Mouse (Mus musculus): Measurements from ENCODE around the gene Speer4f2. TPM values are rescaled to one million over a fixed set of nuclear protein-coding genes. Genes with fewer than 3 reads are reported as not detected.
"Not testable (repeated sequence)": the region's sequence is repeated elsewhere in the genome, so short reads cannot be mapped to it uniquely, and the experiment has no call there.

Gene Speer4f2
- polyA plus RNA-seq (2015; fragmentation: Nextera tagmentation; extraction: Ambion mirVana): not detected in 2 replicates

DNA sequence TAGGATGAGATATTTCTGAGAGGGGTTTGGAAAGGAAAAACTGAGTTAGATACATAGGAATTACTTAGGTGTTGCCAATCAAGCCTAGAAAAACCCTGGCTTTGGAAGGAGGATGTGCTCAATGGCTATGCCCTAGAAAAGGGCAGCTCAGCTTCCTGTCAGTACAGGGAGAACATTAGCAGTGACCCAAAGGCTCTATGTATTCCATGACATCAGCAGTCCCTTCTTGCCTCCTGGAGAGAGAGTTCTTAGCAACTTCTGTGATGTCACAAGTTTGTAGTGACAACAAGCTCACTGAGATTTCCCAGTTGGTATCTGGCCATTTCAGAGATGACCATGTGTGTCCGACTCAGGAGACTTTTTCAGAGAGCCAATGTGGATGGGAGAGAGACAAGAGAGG is at the start of gene Speer4f2:
Speer4f2 (plus strand) TSS at position 301 of the 400 bp plus-strand sequence.
- not testable (repeated sequence) for ATAC-seq (ENCODE audit: low FRiP score, low TSS enrichment); H3K36me3 ChIP-seq (ENCODE audit: control insufficient read depth, insufficient read depth, low read length); H3K4me3 ChIP-seq (ENCODE audit: low read depth, low read length); H3K27ac ChIP-seq (replicated peaks); H3K4me1 ChIP-seq (replicated peaks; ENCODE audit: control insufficient read depth, insufficient read depth); DNase-seq (ENCODE audit: low spot score); H3K9ac ChIP-seq (ENCODE audit: low read length); H3K27me3 ChIP-seq (ENCODE audit: control insufficient read depth, insufficient read depth, low read length); H3K9me3 ChIP-seq (ENCODE audit: control insufficient read depth, low read length); H3K4me2 ChIP-seq (replicated peaks; ENCODE audit: low read depth)
- WGBS: 88% methylated on average over 1 of the region's 1 CpGs

DNA sequence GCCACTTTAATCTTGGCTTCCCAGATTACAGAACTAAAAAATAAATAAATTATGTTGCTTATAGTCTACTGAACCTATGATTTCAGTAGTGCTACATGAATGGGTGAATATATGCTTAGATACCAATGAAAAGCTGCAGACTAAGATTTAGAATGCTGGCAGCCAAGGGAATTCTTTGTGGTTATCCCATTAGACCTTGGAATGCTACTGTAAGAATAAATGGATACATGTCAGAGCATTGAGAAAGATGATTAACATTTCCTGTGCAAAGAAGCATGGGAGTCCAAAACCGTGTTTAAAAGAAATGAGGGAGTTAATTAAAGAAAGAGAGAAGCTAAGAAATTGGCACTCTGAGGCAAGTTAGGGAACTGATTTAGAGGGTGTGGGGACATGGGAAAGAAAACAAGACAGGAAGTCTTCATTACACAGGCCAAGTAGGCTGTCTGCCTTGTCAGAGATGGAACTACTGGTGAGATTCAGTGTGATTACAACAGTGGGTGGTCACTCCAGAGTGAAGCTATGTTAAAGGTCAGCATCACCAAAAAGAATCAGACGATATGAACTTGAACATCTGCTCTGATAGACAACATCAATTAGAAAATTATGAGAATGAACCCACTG is 43.9 kb upstream of the Speer4f2 start:
- Histone ChIP-seq H3K4me1 (replicated peaks; ENCODE audit: control insufficient read depth, insufficient read depth) (no peaks in the 10 kb centered on the region), H3K4me2 (replicated peaks; ENCODE audit: low read depth) (no peak overlapping the region), H3K36me3 (ENCODE audit: control insufficient read depth, insufficient read depth, low read length) (no peaks in the 10 kb centered on the region), H3K9me3 (ENCODE audit: control insufficient read depth, low read length) (no peaks in the 10 kb centered on the region), H3K27ac (replicated peaks) (no peak overlapping the region), H3K4me3 (ENCODE audit: low read depth, low read length) (no peak overlapping the region), H3K9ac (ENCODE audit: low read length) (no peak overlapping the region), H3K27me3 (ENCODE audit: control insufficient read depth, insufficient read depth, low read length) (no peaks in the 10 kb centered on the region)
- TF ChIP-seq EP300 (optimal IDR thresholded peaks at IDR 0.05): no peak
- ATAC-seq (ENCODE audit: low FRiP score, low TSS enrichment) (no peak), DNase-seq (ENCODE audit: low spot score) (no peak)
- WGBS: 40% methylated on average over 2 of the region's 2 CpGs

DNA sequence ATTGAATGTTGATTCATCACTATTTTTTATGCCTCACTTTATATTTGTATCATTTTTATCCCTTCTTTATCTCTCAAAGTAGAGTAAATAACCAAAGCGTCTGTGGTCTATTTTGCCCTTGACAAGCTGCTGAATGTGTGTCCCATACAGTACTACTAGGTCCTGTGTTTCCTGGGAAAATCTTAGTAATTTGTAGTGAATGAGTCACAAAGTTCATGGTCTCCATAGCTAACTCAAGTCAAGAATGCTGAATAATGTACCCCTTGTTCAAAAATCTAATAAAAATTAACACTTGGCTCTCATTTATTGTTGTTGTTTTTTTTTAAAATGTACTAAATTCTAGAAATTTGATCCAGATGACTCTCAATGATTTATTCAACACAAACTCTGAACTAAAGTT is 38.1 kb upstream of the Speer4f2 start:
- Histone ChIP-seq H3K4me1 (replicated peaks; ENCODE audit: control insufficient read depth, insufficient read depth) (no peaks in the 10 kb centered on the region), H3K4me2 (replicated peaks; ENCODE audit: low read depth) (no peak overlapping the region), H3K9me3 (ENCODE audit: control insufficient read depth, low read length) (no peaks in the 10 kb centered on the region), H3K36me3 (ENCODE audit: control insufficient read depth, insufficient read depth, low read length) (no peaks in the 10 kb centered on the region), H3K27ac (replicated peaks) (no peak overlapping the region), H3K9ac (ENCODE audit: low read length) (no peak overlapping the region), H3K27me3 (ENCODE audit: control insufficient read depth, insufficient read depth, low read length) (no peaks in the 10 kb centered on the region), H3K4me3 (ENCODE audit: low read depth, low read length) (no peak overlapping the region)
- ATAC-seq (ENCODE audit: low FRiP score, low TSS enrichment) (no peak), DNase-seq (ENCODE audit: low spot score) (no peak)
- TF ChIP-seq EP300 (optimal IDR thresholded peaks at IDR 0.05) (no peak), CTCF (IDR thresholded peaks at IDR 0.05; ENCODE audit: low read depth) (no peak)
- 41% methylated on average over 1 of the region's 1 CpGs for WGBS

DNA sequence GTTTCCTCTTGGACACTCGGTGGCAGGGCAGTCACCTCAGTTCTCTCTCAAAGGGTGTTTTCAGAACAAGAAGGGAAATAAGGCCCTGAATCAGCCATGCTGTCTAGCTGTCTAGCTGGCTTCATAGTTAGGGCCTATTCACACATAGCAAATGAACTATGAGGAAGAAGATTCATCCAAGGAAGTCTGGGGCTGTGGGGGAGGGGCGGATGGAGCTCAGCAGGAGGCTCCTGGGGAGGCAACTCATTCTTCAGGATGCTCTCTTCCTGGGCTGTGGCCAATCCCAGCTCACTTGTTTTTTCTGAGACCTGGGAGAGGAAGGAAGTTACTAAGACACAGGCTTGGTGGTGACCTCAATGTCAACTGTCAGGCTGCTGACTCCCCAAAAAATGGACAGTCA is 27.2 kb upstream of the Speer4f2 start:
- not testable (repeated sequence) for H3K9ac ChIP-seq (ENCODE audit: low read length); H3K4me3 ChIP-seq (ENCODE audit: low read depth, low read length); H3K36me3 ChIP-seq (ENCODE audit: control insufficient read depth, insufficient read depth, low read length); H3K9me3 ChIP-seq (ENCODE audit: control insufficient read depth, low read length); DNase-seq (ENCODE audit: low spot score); ATAC-seq (ENCODE audit: low FRiP score, low TSS enrichment); H3K4me1 ChIP-seq (replicated peaks; ENCODE audit: control insufficient read depth, insufficient read depth); H3K27me3 ChIP-seq (ENCODE audit: control insufficient read depth, insufficient read depth, low read length); H3K4me2 ChIP-seq (replicated peaks; ENCODE audit: low read depth); H3K27ac ChIP-seq (replicated peaks)
- 64% methylated on average over 2 of the region's 2 CpGs for WGBS

DNA sequence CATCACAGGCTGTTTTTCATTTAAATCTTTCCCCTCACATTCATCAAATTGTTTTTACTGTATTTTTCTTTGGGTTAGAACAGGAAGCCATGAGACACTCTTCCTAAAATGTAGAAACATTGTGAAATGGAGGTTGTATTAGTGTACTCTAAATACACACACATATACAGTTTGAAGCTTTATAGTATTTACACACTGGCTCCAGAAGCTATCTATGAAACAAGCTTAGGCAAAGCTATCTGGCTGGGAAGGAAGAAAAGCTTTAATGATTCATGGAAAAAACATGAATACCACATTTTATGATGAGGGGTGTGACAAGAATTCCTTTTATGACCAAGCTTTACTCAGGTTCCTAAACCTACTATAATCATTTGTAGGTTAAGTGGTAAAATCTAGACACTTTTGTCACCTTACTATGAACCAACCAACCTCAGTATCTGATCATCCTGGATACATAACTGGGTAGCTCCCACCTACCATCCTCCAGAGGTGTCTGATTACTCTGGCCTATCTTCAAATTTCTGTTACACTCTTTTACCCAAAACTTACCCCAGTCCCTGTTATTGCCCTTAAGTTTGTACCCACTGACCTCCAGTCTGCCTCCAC is 13.5 kb upstream of the Speer4f2 start:
- Histone ChIP-seq H3K27me3 (ENCODE audit: control insufficient read depth, insufficient read depth, low read length) (no peaks in the 10 kb centered on the region), H3K36me3 (ENCODE audit: control insufficient read depth, insufficient read depth, low read length) (no peaks in the 10 kb centered on the region), H3K9ac (ENCODE audit: low read length) (no peak overlapping the region), H3K4me1 (replicated peaks; ENCODE audit: control insufficient read depth, insufficient read depth) (no peaks in the 10 kb centered on the region), H3K9me3 (ENCODE audit: control insufficient read depth, low read length) (no peaks in the 10 kb centered on the region), H3K27ac (replicated peaks) (no peak overlapping the region), H3K4me2 (replicated peaks; ENCODE audit: low read depth) (no peak overlapping the region), H3K4me3 (ENCODE audit: low read depth, low read length) (no peak overlapping the region)
- TF ChIP-seq CTCF (IDR thresholded peaks at IDR 0.05; ENCODE audit: low read depth) (no peak), EP300 (optimal IDR thresholded peaks at IDR 0.05) (no peak)
- ATAC-seq (ENCODE audit: low FRiP score, low TSS enrichment) (no peak), DNase-seq (ENCODE audit: low spot score) (no peak)

DNA sequence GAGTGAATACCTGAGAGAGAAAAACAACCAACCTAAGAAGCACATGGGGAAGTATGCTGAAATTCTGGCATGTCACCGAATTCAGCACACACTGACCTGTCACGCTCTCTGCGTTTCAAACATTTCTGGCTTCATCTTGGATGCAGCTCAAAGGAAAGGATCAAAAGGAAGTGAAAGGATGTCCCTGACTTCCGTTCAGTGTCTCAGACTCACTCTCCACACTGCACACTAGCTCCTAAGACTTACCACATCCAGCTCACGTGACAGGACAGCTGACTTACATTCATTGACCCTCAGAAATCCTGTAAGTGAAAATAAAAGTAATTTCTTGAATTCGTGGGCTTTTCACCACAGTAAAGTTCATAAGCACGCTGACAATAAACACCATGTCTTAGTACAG is 16.9 kb downstream of the Speer4f2 start:
- 57% methylated on average over 7 of the region's 7 CpGs for WGBS
- Histone ChIP-seq H3K27ac (replicated peaks) (no peak overlapping the region), H3K4me3 (ENCODE audit: low read depth, low read length) (no peak overlapping the region), H3K9me3 (ENCODE audit: control insufficient read depth, low read length) (no peaks in the 10 kb centered on the region), H3K36me3 (ENCODE audit: control insufficient read depth, insufficient read depth, low read length) (no peaks in the 10 kb centered on the region), H3K4me1 (replicated peaks; ENCODE audit: control insufficient read depth, insufficient read depth) (no peaks in the 10 kb centered on the region), H3K9ac (ENCODE audit: low read length) (no peak overlapping the region), H3K4me2 (replicated peaks; ENCODE audit: low read depth) (no peak overlapping the region), H3K27me3 (ENCODE audit: control insufficient read depth, insufficient read depth, low read length) (no peaks in the 10 kb centered on the region)
- no peak for ATAC-seq (ENCODE audit: low FRiP score, low TSS enrichment)
- DNase-seq (ENCODE audit: low spot score): no peak
- TF ChIP-seq CTCF (IDR thresholded peaks at IDR 0.05; ENCODE audit: low read depth) (no peak), EP300 (optimal IDR thresholded peaks at IDR 0.05) (no peak)
